Mouse (Mus musculus): ENCODE results near the gene Tmc3. TPM values are rescaled to one million over a fixed set of nuclear protein-coding genes. Genes with fewer than 3 reads are reported as not detected.

Tmc3 gene
- polyA plus RNA-seq, 1 experiment = not detected

DNA sequence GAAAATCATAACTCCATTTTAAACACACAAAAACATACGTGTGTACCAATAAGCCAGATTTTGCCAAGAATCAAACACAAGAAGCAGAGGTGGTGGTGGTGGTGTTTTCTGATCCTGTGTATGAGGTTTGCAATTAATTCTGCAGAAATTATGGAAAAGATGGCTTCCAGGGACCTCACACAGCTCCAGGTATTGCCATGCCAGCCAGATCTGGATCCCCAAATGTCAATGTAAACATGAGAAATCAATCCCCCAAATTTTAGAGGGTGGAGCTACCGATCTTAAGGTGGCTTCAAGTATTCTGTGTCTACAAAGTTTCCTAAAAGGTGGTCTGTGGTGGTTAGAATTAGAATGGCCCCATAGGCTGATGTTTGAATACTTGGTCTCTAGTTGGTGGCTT is 15.3 kb upstream of the Tmc3 start:
- Histone ChIP-seq H3K4me3 (ENCODE audit: insufficient read depth, low read depth, low read length) (no peak overlapping the region), H3K4me1 (ENCODE audit: control insufficient read depth, insufficient read depth, insufficient read length, low read length) (peaks cover 6% of the 10 kb centered on the region; the same call in 1 of the 2 replicates), H3K27ac (replicated peaks; ENCODE audit: low read depth, low read length) (no peak overlapping the region)

DNA sequence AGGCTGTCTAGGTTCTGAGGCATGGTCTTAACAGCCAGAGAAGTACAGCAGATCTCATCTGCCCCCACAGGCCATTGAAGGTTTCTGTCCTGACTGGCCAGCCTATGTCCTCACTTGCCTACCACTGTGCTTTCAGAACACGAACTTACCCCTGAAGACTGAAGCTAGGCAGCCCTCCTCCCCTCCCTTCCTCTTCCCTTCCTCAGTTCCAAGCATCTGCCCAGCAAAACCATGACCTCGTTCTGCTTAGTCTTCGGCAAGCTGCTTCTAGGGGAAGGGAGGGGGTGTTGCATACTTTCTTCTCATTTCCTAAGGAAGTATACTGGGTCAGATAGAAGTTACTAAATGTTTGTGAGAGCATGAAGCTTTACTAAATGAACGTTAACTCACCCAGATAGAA is 13.7 kb upstream of the Tmc3 start:
- H3K27ac ChIP-seq (replicated peaks; ENCODE audit: low read depth, low read length) = no peak overlapping the region
- no peak overlapping the region for H3K4me3 ChIP-seq (ENCODE audit: insufficient read depth, low read depth, low read length)
- H3K4me1 ChIP-seq (ENCODE audit: control insufficient read depth, insufficient read depth, insufficient read length, low read length) = no peaks in the 10 kb centered on the region

DNA sequence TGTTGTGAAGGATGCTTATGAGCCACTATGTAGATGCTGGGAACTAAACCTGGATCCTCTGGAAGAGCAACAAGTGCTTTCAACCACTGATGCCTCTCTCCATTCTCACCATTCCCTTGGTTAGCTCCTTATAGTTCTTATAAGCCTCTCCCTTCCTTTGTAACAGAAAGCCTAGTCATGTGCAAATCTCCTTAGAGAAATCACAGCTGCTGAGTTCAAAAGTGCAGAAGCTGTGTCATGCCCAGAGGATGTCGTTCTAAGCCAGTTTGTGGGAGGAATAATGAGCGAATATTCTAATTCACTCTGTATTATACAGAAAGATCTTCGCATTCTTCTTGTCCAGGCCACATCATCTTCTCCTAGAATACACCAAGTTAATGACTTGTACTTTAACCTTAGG is 12.8 kb upstream of the Tmc3 start:
- Histone ChIP-seq H3K4me1 (ENCODE audit: control insufficient read depth, insufficient read depth, insufficient read length, low read length) (no peaks in the 10 kb centered on the region), H3K27ac (replicated peaks; ENCODE audit: low read depth, low read length) (no peak overlapping the region), H3K4me3 (ENCODE audit: insufficient read depth, low read depth, low read length) (no peak overlapping the region)

DNA sequence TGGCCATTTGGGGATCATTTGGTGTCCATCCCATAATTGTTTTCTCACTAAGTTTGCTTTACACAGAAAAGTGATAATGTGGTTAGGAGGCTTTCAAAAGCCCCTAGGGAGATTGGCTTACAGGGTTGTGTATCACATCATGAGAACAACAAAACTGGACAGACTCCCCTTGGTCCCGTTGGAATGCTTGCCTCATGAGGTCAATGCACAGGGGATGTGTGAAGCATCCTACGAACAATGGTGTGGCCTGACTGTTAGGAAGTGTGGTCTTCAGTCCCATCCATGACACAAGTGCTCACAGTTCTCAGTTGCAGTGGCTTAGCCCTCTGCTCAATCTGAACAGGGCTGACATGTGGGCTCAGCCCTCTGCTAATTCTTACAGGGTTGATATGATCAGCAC is 12.3 kb upstream of the Tmc3 start:
- Histone ChIP-seq H3K4me1 (ENCODE audit: control insufficient read depth, insufficient read depth, insufficient read length, low read length) (no peaks in the 10 kb centered on the region), H3K4me3 (ENCODE audit: insufficient read depth, low read depth, low read length) (no peak overlapping the region), H3K27ac (replicated peaks; ENCODE audit: low read depth, low read length) (no peak overlapping the region)

DNA sequence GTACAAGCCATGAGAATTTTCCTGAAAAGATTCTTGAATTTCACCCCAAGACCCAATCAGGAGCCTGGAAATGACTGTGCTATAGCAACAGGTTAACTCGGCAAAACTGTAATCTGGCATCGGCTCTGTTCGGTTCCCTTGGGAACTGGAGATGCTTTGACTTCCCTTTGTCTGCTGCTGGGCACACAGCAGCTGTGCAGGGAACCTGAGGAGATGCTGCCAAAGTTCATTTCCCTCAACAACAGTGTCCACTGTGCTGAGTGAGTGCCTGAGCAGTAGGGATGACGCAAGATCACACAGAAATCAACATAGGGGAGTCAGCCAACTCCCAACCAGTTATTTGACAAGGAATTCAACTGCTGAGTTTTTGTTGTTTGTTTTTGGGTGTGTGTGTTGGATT is 3.8 kb upstream of the Tmc3 start:
- no peak overlapping the region for H3K4me3 ChIP-seq (ENCODE audit: insufficient read depth, low read depth, low read length)

DNA sequence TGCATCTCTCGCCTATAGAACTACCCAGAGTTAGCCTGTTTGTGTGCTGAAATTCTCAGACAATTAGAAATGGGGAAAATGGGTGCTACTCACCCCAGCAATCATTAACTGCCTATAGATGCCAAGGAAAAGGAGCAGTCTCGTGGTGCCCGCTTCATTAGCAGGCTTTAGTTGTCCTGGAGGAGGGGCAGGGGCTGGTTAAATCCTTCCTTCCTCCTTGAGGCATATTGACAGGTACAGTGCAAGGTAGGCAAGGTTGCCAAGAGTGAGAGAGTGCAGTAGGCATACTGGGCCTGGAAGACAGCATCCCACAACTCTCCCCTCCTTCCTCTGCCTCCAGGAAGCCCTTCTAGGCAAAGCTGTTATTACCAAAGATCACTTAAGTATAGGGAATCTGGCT is 9.3 kb downstream of the Tmc3 start:
- Histone ChIP-seq H3K27ac (replicated peaks; ENCODE audit: low read depth, low read length) (no peak overlapping the region), H3K4me1 (ENCODE audit: control insufficient read depth, insufficient read depth, insufficient read length, low read length) (no peaks in the 10 kb centered on the region), H3K4me3 (ENCODE audit: insufficient read depth, low read depth, low read length) (no peak overlapping the region)

More for the DNA sequence above, 3.8 kb upstream of the Tmc3 start:
- Histone ChIP-seq H3K4me1 (ENCODE audit: control insufficient read depth, insufficient read depth, insufficient read length, low read length) (peaks cover 3% of the 10 kb centered on the region; the same call in 1 of the 2 replicates), H3K27ac (replicated peaks; ENCODE audit: low read depth, low read length) (no peak overlapping the region)

DNA sequence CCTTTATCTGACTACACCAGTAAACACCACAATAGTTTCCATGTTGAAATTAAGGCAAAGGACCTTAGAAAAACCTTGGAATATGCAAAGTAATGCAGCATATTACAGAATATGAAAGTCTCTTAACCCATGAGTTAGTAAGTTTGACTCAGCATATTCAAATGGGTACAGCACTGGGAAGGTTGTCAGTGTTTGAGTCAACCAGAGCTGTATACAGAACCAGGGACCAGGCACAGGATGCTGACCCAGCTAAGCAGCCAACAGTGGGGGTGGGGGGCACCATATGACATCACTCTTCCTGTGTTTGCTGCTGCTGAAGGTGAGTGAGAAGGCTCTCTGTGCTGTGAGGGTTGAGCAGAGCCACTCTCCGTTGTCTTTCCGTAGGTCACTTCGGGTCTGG is 12.3 kb downstream of the Tmc3 start:
- H3K4me1 ChIP-seq (ENCODE audit: control insufficient read depth, insufficient read depth, insufficient read length, low read length) = no peaks in the 10 kb centered on the region

DNA sequence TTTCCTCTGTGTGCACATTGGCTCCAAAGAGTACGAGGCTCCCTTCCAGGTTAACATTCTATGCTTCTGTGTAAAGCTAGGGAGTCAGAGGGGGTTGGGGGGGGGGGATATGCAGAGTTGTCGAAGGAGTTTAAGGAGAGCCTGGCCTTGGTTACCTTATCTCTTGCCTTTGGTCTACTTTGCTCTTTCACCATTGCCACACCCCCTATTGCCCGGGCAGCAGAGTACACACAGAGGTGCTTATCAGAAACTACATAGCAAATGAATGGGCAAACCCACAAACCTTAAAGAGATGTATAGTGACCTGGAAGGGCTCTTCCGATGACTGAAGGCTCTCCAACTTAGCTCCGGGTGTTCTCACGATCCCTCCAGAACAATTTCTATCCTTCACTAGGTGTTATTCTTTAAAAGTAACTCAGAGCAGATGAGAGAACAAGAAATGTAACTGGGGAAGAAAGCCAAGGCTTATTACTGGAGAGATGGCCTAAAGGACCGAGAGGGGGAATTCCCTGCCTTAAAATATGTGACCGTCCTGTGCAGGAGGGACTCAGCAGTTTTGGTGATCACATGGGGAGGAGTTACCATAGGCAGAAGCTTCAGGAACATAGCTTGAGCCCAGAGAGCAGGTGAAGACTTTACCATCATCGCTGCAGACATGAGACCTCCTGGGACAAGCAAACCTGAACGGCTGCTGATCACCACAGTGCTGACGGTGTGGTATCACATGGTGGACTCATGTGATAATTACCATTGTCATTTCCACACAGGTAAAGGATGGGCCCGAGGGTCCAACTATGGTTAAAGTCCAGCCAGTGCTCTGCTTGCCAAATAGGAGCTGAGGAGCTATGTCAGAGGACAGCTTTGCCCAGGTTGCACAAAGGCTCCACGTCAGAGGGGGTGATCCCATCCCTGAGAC is 14.5 kb downstream of the Tmc3 start:
- no peak overlapping the region for H3K4me3 ChIP-seq (ENCODE audit: insufficient read depth, low read depth, low read length)
- no peak overlapping the region for H3K27ac ChIP-seq (replicated peaks; ENCODE audit: low read depth, low read length)
- H3K4me1 ChIP-seq (ENCODE audit: control insufficient read depth, insufficient read depth, insufficient read length, low read length) = no peaks in the 10 kb centered on the region

More for the DNA sequence above, 12.3 kb downstream of the Tmc3 start:
- Histone ChIP-seq H3K4me3 (ENCODE audit: insufficient read depth, low read depth, low read length) (no peak overlapping the region), H3K27ac (replicated peaks; ENCODE audit: low read depth, low read length) (no peak overlapping the region)

DNA sequence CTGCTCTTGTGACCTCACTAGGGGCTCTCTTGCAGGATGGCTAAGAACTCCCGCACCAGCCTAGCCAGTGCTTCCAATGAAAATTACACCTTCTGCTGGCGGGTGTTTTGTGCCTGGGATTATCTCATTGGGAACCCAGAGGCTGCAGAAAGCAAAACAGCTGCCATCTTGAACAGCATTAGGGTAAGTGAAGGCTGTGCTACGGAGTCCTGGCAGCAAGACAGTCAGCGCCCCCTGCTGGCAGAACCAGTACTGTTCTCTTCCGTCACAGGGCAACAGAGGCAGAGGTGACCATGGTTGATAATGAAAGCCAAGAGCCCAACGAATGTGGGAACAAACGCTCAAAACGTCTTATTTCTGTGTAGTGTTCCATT is 15.2 kb downstream of the Tmc3 start:
- Histone ChIP-seq H3K4me1 (ENCODE audit: control insufficient read depth, insufficient read depth, insufficient read length, low read length) (no peaks in the 10 kb centered on the region), H3K4me3 (ENCODE audit: insufficient read depth, low read depth, low read length) (no peak overlapping the region), H3K27ac (replicated peaks; ENCODE audit: low read depth, low read length) (no peak overlapping the region)

DNA sequence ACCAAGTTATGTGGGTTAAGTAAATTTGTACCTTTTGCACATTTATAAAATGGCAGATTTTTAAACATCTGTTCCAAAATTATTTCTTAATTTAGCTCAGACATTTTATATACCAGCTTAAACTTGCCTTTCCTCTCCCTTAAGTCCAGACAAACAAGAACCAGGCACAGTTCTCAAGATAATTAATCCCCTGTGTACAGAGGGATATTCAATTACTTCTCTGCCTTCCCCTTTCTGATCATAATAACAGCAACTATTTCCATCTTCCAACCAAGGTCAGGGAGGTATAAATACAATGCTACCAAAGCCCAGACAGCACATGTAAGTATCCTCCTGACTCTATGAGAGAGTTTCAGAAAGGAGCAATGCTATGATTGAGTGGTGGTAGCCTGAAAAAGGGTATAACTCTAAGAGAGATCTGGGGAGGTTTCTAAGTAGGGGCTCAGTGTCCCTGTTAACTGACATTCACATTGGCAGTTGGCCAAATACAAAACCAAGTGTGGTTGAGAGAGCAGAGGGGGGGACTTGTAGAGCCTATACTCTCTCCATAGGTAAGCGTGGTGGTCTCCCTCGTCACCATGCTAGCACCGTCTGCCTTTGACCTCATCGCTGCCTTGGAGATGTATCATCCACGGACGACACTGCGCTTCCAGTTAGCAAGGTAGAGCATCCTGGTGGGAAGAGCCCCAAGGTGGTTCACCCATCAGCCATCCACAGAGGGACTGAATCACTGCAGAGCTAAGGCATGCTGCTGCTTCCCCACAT is 19.6 kb downstream of the Tmc3 start:
- Histone ChIP-seq H3K4me1 (ENCODE audit: control insufficient read depth, insufficient read depth, insufficient read length, low read length) (no peaks in the 10 kb centered on the region), H3K4me3 (ENCODE audit: insufficient read depth, low read depth, low read length) (no peak overlapping the region), H3K27ac (replicated peaks; ENCODE audit: low read depth, low read length) (no peak overlapping the region)

DNA sequence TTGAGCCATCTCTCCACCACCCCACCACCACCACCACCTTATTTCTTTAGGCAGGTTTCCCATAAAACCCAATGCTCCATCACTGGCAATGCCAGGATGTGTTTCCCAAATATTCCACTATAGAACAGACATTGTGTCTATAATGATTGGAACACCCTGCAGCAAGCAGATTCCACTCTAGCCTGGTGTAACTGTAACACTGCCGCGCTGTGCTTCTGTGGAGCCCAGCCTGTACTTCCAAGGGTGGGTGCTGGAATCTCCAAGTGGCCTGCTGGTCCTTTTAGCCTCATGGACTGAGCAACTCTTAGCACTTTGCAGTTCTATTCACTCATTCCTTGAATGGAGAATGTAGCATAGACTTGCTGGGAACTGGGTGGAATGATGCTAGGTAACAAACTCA is 22.1 kb downstream of the Tmc3 start:
- Histone ChIP-seq H3K4me3 (ENCODE audit: insufficient read depth, low read depth, low read length) (no peak overlapping the region), H3K27ac (replicated peaks; ENCODE audit: low read depth, low read length) (no peak overlapping the region)

DNA sequence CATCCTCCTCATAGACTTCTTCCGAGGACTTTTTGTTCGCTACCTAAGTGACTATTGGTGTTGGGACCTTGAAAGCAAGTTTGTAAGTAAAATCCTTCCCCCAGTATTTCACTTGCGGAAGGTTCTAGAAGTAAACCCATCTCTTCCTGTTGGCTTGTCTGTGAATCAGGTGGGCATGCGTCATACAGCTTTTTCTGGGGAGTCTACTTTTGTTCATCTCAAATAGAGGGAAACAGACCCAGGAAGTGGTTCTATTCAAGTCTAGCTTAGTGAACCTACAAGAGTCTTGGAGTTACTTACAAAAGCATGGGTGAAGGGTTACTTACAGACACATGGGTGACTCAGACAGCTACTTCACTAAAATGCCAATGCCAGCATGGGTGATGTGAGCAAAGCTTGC is 25.2 kb downstream of the Tmc3 start:
- no peaks in the 10 kb centered on the region for H3K4me1 ChIP-seq (ENCODE audit: control insufficient read depth, insufficient read depth, insufficient read length, low read length)
- H3K4me3 ChIP-seq (ENCODE audit: insufficient read depth, low read depth, low read length) = no peak overlapping the region
- H3K27ac ChIP-seq (replicated peaks; ENCODE audit: low read depth, low read length) = no peak overlapping the region

More for the DNA sequence above, 22.1 kb downstream of the Tmc3 start:
- H3K4me1 ChIP-seq (ENCODE audit: control insufficient read depth, insufficient read depth, insufficient read length, low read length) = no peaks in the 10 kb centered on the region

DNA sequence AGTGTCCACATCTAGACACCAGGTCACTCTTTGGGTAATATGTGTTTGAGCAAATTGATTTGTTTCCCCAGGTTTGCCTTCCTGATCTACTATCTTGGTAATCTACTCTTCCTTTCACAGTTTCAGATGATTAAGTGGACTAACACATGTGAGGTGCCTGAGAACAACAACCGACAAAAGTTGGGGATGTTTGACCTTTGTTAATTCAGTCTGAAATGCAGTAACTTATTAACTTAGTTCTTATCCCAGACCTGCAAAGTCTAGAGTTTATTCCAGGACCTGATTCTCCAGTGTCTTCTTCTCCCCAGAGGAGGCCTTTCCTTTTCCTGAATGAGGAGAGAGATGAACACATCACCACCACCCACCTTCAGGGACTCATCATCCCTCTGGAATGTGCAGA is 27.2 kb downstream of the Tmc3 start:
- H3K27ac ChIP-seq (replicated peaks; ENCODE audit: low read depth, low read length) = no peak overlapping the region
- H3K4me3 ChIP-seq (ENCODE audit: insufficient read depth, low read depth, low read length) = no peak overlapping the region
- H3K4me1 ChIP-seq (ENCODE audit: control insufficient read depth, insufficient read depth, insufficient read length, low read length) = no peaks in the 10 kb centered on the region

DNA sequence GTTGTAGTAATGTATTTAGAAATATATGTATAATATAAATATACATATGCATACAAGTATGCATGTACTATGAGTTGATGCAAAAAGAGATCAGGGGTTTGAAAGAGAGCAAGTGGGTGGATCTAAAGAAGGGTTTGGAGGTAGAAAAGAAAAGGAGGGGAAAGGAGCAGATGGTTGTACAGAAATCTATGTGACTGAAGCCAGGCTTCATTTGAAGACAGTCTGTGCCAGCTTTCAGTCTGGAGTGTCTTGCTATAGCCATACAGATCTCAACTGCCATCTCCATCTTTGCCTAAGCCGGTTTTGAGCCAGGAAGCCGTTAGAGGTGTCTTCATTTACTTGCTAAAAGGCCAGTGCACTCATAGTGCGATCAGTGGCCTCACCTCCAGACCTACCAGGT is 30.5 kb downstream of the Tmc3 start:
- Histone ChIP-seq H3K4me1 (ENCODE audit: control insufficient read depth, insufficient read depth, insufficient read length, low read length) (peaks cover 2% of the 10 kb centered on the region; the same call in 1 of the 2 replicates), H3K27ac (replicated peaks; ENCODE audit: low read depth, low read length) (no peak overlapping the region)

DNA sequence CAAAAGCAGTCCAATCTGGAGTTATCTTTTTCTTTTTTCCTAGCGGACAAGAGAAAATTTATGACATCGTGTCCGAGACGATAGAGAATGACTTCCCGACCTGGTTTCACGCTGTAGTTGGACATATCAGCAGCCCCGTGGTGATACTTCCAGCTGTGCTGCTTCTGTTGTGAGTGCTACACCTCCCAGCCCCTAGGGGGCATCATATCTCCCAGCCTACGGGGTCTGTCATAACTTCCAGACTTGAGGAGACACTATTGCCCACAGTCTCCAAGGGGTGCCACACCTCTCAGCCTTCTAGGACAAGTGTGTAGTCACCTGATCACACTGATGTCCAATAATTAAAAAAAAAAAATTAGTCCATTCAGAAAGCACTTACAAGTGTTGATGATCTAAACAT is 31.1 kb downstream of the Tmc3 start:
- Histone ChIP-seq H3K27ac (replicated peaks; ENCODE audit: low read depth, low read length) (no peak overlapping the region), H3K4me3 (ENCODE audit: insufficient read depth, low read depth, low read length) (no peak overlapping the region), H3K4me1 (ENCODE audit: control insufficient read depth, insufficient read depth, insufficient read length, low read length) (peaks cover 2% of the 10 kb centered on the region; the same call in 1 of the 2 replicates)

More for the DNA sequence above, 30.5 kb downstream of the Tmc3 start:
- no peak overlapping the region for H3K4me3 ChIP-seq (ENCODE audit: insufficient read depth, low read depth, low read length)

All from brown adipose tissue, adult 24 weeks (tissue).